Mouse (Mus musculus): ENCODE measurements around the gene Bhmt2. TPM values are rescaled to one million over a fixed set of nuclear protein-coding genes. Genes with fewer than 3 reads are reported as not detected.

Gene Bhmt2
- total RNA-seq, 2 experiments from 2014 or later = 0.40 to 0.45 TPM

DNA sequence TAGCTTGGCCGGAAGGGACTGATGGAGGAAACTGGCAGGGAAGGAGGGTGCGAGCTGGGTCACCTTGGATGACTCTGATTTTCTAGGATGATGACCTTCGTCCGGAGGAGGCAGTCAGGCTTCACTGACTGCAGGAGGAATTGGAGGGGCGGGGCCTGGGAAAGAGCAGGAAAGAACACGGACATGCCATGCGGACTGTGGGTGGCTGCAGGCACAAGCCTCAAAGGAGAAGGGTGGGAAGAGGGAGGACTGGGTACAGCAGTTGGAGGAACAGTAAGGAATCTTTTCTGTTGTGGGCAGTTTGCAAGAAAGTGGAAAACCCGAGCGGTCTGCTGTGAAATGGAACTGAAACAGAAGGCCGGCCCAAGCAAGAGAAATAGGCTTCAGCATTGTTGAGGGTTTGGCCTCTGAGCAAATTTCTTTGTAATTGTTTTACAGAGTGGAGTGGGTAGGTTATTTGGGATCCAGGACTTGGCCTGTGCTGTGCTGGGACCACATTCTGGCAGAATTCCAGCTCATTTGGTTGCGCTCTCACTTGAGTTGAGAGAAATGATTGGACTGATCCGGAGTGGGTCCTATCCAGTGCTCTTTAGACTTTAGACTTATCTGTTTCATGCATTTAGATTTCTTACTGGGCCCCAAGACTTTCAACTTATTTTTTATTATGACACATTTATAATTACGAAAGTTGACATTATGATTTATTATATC is 67.1 kb downstream of the Bhmt2 start:
- H3K27ac ChIP-seq = peak overlapping the region; percentile 62
- peak in 1 of 2 experiments; percentile 31 for DNase-seq (ENCODE audit: extremely low spot score in 1 of 2, low spot score in 2 of 2)
- intact Hi-C loops (cut with DNase I) = loop anchor here (2.0 to 10.0 kb wide), 2 partner anchors 108 to 622 kb away; partner anchors contain the start of gene Jmy
- H3K4me3 ChIP-seq = no peak overlapping the region
- TF ChIP-seq CTCF (IDR thresholded peaks at IDR 0.05) = no peak

Other genes with a start within 250 kb of the Bhmt2 start
- gene Jmy, start 174.5 kb downstream of the Bhmt2 start, total RNA-seq (2021) = 10 to 100 TPM; 37.4 to 41.0 TPM
- gene Bhmt, start 36.3 kb downstream of the Bhmt2 start, total RNA-seq (2021) = not detected
- gene Dmgdh, start 131 bp upstream of the Bhmt2 start, total RNA-seq (2021) = under 1 TPM; 0.21 to 0.43 TPM
- 10 to 100 TPM; 80.1 to 80.7 TPM for gene Arsb, start 97.3 kb upstream of the Bhmt2 start, total RNA-seq (2021)

Data from left cerebral cortex, adult 2 months (tissue).